Mouse (Mus musculus) lung, adult 2 months (tissue): Measurements from ENCODE around the gene Prss33. TPM values are rescaled to one million over a fixed set of nuclear protein-coding genes. Genes with fewer than 3 reads are reported as not detected.

Experiments used
- DNase-seq: peaks from one replicate; pipeline ENCODE4 v3.0.0; 2022
- H3K4me1 ChIP-seq: fragments of 200-500 bp; 2 replicates; pipeline ENCODE4 v1.6.1; 2011; ENCODE audit warnings: low read length; ENCODE audit not compliant: control insufficient read depth, insufficient read depth
- H3K4me3 ChIP-seq: fragments of 200-500 bp; replicated peaks from 2 replicates; pipeline ENCODE3; 2011; ENCODE audit warnings: low read depth, mild to moderate bottlenecking, control low read depth, low read length; ENCODE audit errors: extremely low read depth
- CTCF ChIP-seq: fragments of 200-500 bp; IDR thresholded peaks from 2 replicates; pipeline ENCODE4 v1.5.1; 2011; ENCODE audit warnings: mild to moderate bottlenecking, low read length, control low read depth; ENCODE audit not compliant: insufficient read depth
- POLR2A ChIP-seq: fragments of 200-500 bp; IDR thresholded peaks from 2 replicates; pipeline ENCODE4 v1.6.1; 2011; ENCODE audit warnings: low read depth, mild to moderate bottlenecking, control low read depth, low read length, borderline replicate concordance; ENCODE audit errors: extremely low read depth
- WGBS: fragments of 180-500 bp; shearing (Covaris S2); methylation state at CpG from one replicate; pipeline ENCODE4 v1.1.7; 2018; 5-methylcytosine and 5-hydroxymethylcytosine counted together
- polyA plus RNA-seq: library from polyadenylated mRNA; depleted of rRNA; stranded (reverse); fragments of >200 nt; gene quantifications from 2 replicates; pipeline ENCODE4 v1.2.3, GENCODE M21; 2012; rRNA removed

Gene Prss33
- polyA plus RNA-seq, 1 experiment, result not detected

GRCm38 (mm10) chr17:23790269-23791078 lies 45.4 kb downstream of the Prss33 start, which contains the start of gene Srrm2:
Srrm2 (plus strand) TSS chr17:23790532.
- Histone ChIP-seq H3K4me1 (peaks cover 9% of the 10 kb centered on the region), H3K4me3 (peak within 1 kb of the TSS; percentile 69)
- 3% methylated on average over 29 of the region's 29 CpGs for WGBS
- peak; percentile 60 for TF ChIP-seq POLR2A
- no peak for TF ChIP-seq CTCF
- peak; percentile 67 for DNase-seq

- no peak for DNase-seq
- H3K4me1 ChIP-seq, result peaks cover 9% of the 10 kb centered on the region
- H3K4me3 ChIP-seq, result no peak overlapping the region
- WGBS, result 29% methylated on average over 8 of the region's 8 CpGs
- TF ChIP-seq POLR2A, result no peak
- no peak for TF ChIP-seq CTCF
Measured at GRCm38 (mm10) chr17:23789749-23790268, 46.0 kb downstream of the Prss33 start.

GRCm38 (mm10) chr17:23788973-23789372 lies 46.9 kb downstream of the Prss33 start:
- Histone ChIP-seq H3K4me3 (no peak overlapping the region), H3K4me1 (peaks cover 9% of the 10 kb centered on the region)
- WGBS, result 94% methylated on average over 4 of the region's 4 CpGs
- DNase-seq, result no peak
- no peak for TF ChIP-seq CTCF
- TF ChIP-seq POLR2A, result no peak

GRCm38 (mm10) chr17:23786510-23786931 lies 49.3 kb downstream of the Prss33 start:
- Histone ChIP-seq H3K4me3 (peak overlapping the region; percentile 27), H3K4me1 (peaks cover 9% of the 10 kb centered on the region)
- TF ChIP-seq POLR2A (no peak), CTCF (no peak)
- 19% methylated on average over 13 of the region's 13 CpGs for WGBS
- DNase-seq, result no peak

- TF ChIP-seq POLR2A (no peak), CTCF (no peak)
Measured at GRCm38 (mm10) chr17:23785561-23786471, 50.0 kb downstream of the Prss33 start, which contains the start of gene Flywch2. Flywch2 (minus strand) TSS chr17:23786081.

GRCm38 (mm10) chr17:23783352-23783751 lies 52.5 kb downstream of the Prss33 start:
- TF ChIP-seq CTCF (no peak), POLR2A (no peak)
- no peak for DNase-seq
- Histone ChIP-seq H3K4me1 (no peaks in the 10 kb centered on the region), H3K4me3 (no peak overlapping the region)

More at GRCm38 (mm10) chr17:23785561-23786471, 50.0 kb downstream of the Prss33 start, which contains the start of gene Flywch2:
- peaks cover 7% of the 10 kb centered on the region for H3K4me1 ChIP-seq
- H3K4me3 ChIP-seq, result peak within 1 kb of the TSS; percentile 53
- DNase-seq, result peak; percentile 76
- 7% methylated on average over 43 of the region's 43 CpGs for WGBS

Other genes starting within 250 kb of the Prss33 start
- 14.9 and 15.2 TPM in 2 replicates for gene Zfp13, start 236.6 kb downstream of the Prss33 start, polyA plus RNA-seq
- 0.06 TPM in 1 of 2 replicates, not detected in the other for gene Zscan10, start 235.2 kb downstream of the Prss33 start, polyA plus RNA-seq
- gene Mmp25, start 190.8 kb downstream of the Prss33 start, polyA plus RNA-seq, result 0.70 and 1.0 TPM in 2 replicates
- 4.0 and 6.8 TPM in 2 replicates for gene Bicdl2, start 175.6 kb downstream of the Prss33 start, polyA plus RNA-seq
- gene Hcfc1r1, start 162.5 kb downstream of the Prss33 start, polyA plus RNA-seq, result 284 and 321 TPM in 2 replicates
- gene Thoc6, start 162.2 kb downstream of the Prss33 start, polyA plus RNA-seq, result 18.1 and 20.6 TPM in 2 replicates
- 32.4 and 39.7 TPM in 2 replicates for gene Tnfrsf12a, start 158.6 kb downstream of the Prss33 start, polyA plus RNA-seq
- 0.57 and 0.86 TPM in 2 replicates for gene Cldn6, start 156.8 kb downstream of the Prss33 start, polyA plus RNA-seq
- gene Cldn9, start 152.0 kb downstream of the Prss33 start, polyA plus RNA-seq, result 0.07 and 0.08 TPM in 2 replicates
- gene 1520401A03Rik, start 113.3 kb downstream of the Prss33 start, polyA plus RNA-seq, result not detected in 2 replicates
- 21.8 and 25.3 TPM in 2 replicates for gene Pkmyt1, start 109.7 kb downstream of the Prss33 start, polyA plus RNA-seq
- 59.8 and 63.5 TPM in 2 replicates for gene Paqr4, start 95.2 kb downstream of the Prss33 start, polyA plus RNA-seq
- 0.81 and 1.1 TPM in 2 replicates for gene Kremen2, start 90.2 kb downstream of the Prss33 start, polyA plus RNA-seq
- 37.1 and 39.1 TPM in 2 replicates for gene Flywch1, start 64.5 kb downstream of the Prss33 start, polyA plus RNA-seq
- 8.0 and 8.8 TPM in 2 replicates for gene Flywch2, start 50.0 kb downstream of the Prss33 start, polyA plus RNA-seq
- gene Srrm2, start 45.5 kb downstream of the Prss33 start, polyA plus RNA-seq, result 538 and 681 TPM in 2 replicates
- gene Elob, start 6.9 kb downstream of the Prss33 start, polyA plus RNA-seq, result 470 and 498 TPM in 2 replicates
- 5.1 TPM in 1 of 2 replicates, not detected in the other for gene Prss32, start 7.8 kb upstream of the Prss33 start, polyA plus RNA-seq
- gene Prss41, start 8.1 kb upstream of the Prss33 start, polyA plus RNA-seq, result 0.66 and 0.78 TPM in 2 replicates
- not detected in 2 replicates for gene Prss21, start 32.0 kb upstream of the Prss33 start, polyA plus RNA-seq
- not detected in 2 replicates for gene Dcpp1, start 44.8 kb upstream of the Prss33 start, polyA plus RNA-seq
- not detected in 2 replicates for gene Dcpp2, start 44.8 kb upstream of the Prss33 start, polyA plus RNA-seq
- not detected in 2 replicates for gene Dcpp3, start 81.4 kb upstream of the Prss33 start, polyA plus RNA-seq
- gene Sbp, start 105.6 kb upstream of the Prss33 start, polyA plus RNA-seq, result not detected in 2 replicates
- gene Sbpl, start 119.2 kb upstream of the Prss33 start, polyA plus RNA-seq, result not detected in 2 replicates
- 1.5 and 2.7 TPM in 2 replicates for gene Prss30, start 144.5 kb upstream of the Prss33 start, polyA plus RNA-seq
- gene Prss22, start 162.0 kb upstream of the Prss33 start, polyA plus RNA-seq, result 0.11 and 0.96 TPM in 2 replicates
- 0.24 and 12.9 TPM in 2 replicates for gene Prss27, start 202.1 kb upstream of the Prss33 start, polyA plus RNA-seq
- gene Kctd5, start 237.4 kb upstream of the Prss33 start, polyA plus RNA-seq, result 28.4 and 30.3 TPM in 2 replicates